28 mouse cellular contexts compared by ENCODE assay signal in genomic region chr17:52829678-52830077, GRCm38 (mm10).
"Had no signal": no experiment of that assay in that cellular context is flagged by ENCODE, and none has a peak within 500 bp of the region (broad histone marks: within the 10 kb centered on the region; RNA-seq: fewer than 3 reads in every experiment).

No protein-coding gene starts in this region.

- H3K27ac ChIP-seq: limb, embryonic 10.5 days; limb, embryonic 12.5 days; limb, embryonic 13.5 days; limb, embryonic 15.5 days; liver, embryonic 12.5 days; liver, embryonic 13.5 days; liver, embryonic 14.5 days; liver, embryonic 15.5 days; lung, embryonic 15.5 days; macrophage; midbrain, embryonic 10.5 days; midbrain, embryonic 12.5 days; midbrain, embryonic 13.5 days; midbrain, embryonic 15.5 days; neural tube, embryonic 12.5 days had no signal

- DNase-seq: left cerebral cortex, postnatal 4 days; liver; liver, embryonic 13.5 days; liver, postnatal 0 days; lung, adult 18-20 months; lung, adult 2 months; lung, embryonic 14.5 days; lung, postnatal 10 days; lung, postnatal 14 days; lung, postnatal 36 days; lung, postnatal 4 days; midbrain, embryonic 14.5 days had no signal

- H3K9ac ChIP-seq: limb, embryonic 12.5 days; limb, embryonic 13.5 days; limb, embryonic 15.5 days; liver, embryonic 12.5 days; liver, embryonic 13.5 days; liver, embryonic 14.5 days; liver, embryonic 15.5 days; liver, postnatal 0 days; lung, embryonic 14.5 days; lung, embryonic 15.5 days; midbrain, embryonic 12.5 days; midbrain, embryonic 13.5 days; midbrain, embryonic 15.5 days; neural tube, embryonic 12.5 days had no signal

- H3K36me3 ChIP-seq: limb, embryonic 10.5 days; limb, embryonic 12.5 days; limb, embryonic 13.5 days; limb, embryonic 15.5 days; liver, embryonic 12.5 days; liver, embryonic 13.5 days; liver, embryonic 15.5 days; lung, embryonic 15.5 days; midbrain, embryonic 10.5 days; midbrain, embryonic 12.5 days; midbrain, embryonic 13.5 days; midbrain, embryonic 15.5 days; neural tube, embryonic 12.5 days had no signal

- H3K9me3 ChIP-seq: limb, embryonic 10.5 days; limb, embryonic 12.5 days; limb, embryonic 13.5 days; limb, embryonic 15.5 days; liver, embryonic 13.5 days; liver, embryonic 15.5 days; lung, embryonic 15.5 days; midbrain, embryonic 10.5 days; midbrain, embryonic 12.5 days; midbrain, embryonic 13.5 days; midbrain, embryonic 15.5 days; neural tube, embryonic 12.5 days had no signal

- H3K4me1 ChIP-seq: limb, embryonic 10.5 days; limb, embryonic 12.5 days; limb, embryonic 13.5 days; limb, embryonic 15.5 days; liver, embryonic 12.5 days; liver, embryonic 13.5 days; liver, embryonic 15.5 days; lung, embryonic 15.5 days; megakaryocyte, embryonic 14.5 days; midbrain, embryonic 10.5 days; midbrain, embryonic 12.5 days; midbrain, embryonic 13.5 days; midbrain, embryonic 15.5 days; neural tube, embryonic 12.5 days had no signal

- H3K27me3 ChIP-seq: limb, embryonic 12.5 days; limb, embryonic 13.5 days; limb, embryonic 15.5 days; liver, embryonic 12.5 days; liver, embryonic 13.5 days; liver, embryonic 15.5 days; lung, embryonic 15.5 days; megakaryocyte, embryonic 14.5 days; midbrain, embryonic 12.5 days; midbrain, embryonic 13.5 days; midbrain, embryonic 15.5 days; neural tube, embryonic 12.5 days had no signal

- H3K4me3 ChIP-seq: limb, embryonic 10.5 days; limb, embryonic 12.5 days; limb, embryonic 13.5 days; limb, embryonic 15.5 days; liver, embryonic 12.5 days; liver, embryonic 13.5 days; liver, embryonic 15.5 days; lung, embryonic 15.5 days; megakaryocyte, embryonic 14.5 days; midbrain, embryonic 10.5 days; midbrain, embryonic 12.5 days; midbrain, embryonic 13.5 days; midbrain, embryonic 15.5 days; myocyte; neural tube, embryonic 12.5 days had no signal
